Mouse (Mus musculus) midbrain, postnatal 0 days (tissue): ENCODE measurements at regions not wholly inside any gene's neighbourhood (a gene's known extent, or its start where the extent isn't known, plus 50 kb on each side); places are given as distances from the start of the nearest gene placed in this dataset.
A peak's percentile ranks its signal among the peaks of the same experiment; 100 is the strongest.

Experiments
- ATAC-seq: fragments of 200-750 bp; cut with Nextera tagmentation; 2 replicates; pipeline ENCODE4 v1.8.0; 2017; ENCODE audit warnings: moderate number of reproducible peaks, mild to moderate bottlenecking, moderate TSS enrichment, moderate library complexity; ENCODE audit not compliant: low FRiP score
- DNase-seq: peaks from one replicate; pipeline ENCODE4 v3.0.0-alpha.2; 2015; ENCODE audit warnings: low spot score
- H3K27ac ChIP-seq: fragments of 300-500 bp; sonication (generic); 2 replicates; pipeline ENCODE4 v1.5.1; 2014; ENCODE audit warnings: low read depth, mild to moderate bottlenecking, low read length, mixed read lengths
- H3K27me3 ChIP-seq: fragments of 300-500 bp; sonication (generic); 2 replicates; pipeline ENCODE4 v1.6.1; 2014; ENCODE audit warnings: low read length, control low read depth, mixed read lengths; ENCODE audit not compliant: insufficient read depth
- H3K36me3 ChIP-seq: fragments of 300-500 bp; sonication (generic); 2 replicates; pipeline ENCODE4 v1.6.1; 2014; ENCODE audit warnings: low read length, control low read depth, mixed read lengths; ENCODE audit not compliant: insufficient read depth
- H3K4me1 ChIP-seq: fragments of 300-500 bp; sonication (generic); 2 replicates; pipeline ENCODE4 v1.6.1; 2014; ENCODE audit warnings: mild to moderate bottlenecking, control low read depth, antibody characterized with exemption, low read length, mixed read lengths; ENCODE audit not compliant: insufficient read depth
- H3K4me2 ChIP-seq: fragments of 300-500 bp; sonication (generic); 2 replicates; pipeline ENCODE4 v1.6.1; 2014; ENCODE audit warnings: low read depth, mild to moderate bottlenecking, low read length, mixed read lengths; ENCODE audit not compliant: poor library complexity, severe bottlenecking
- H3K4me3 ChIP-seq: fragments of 300-500 bp; sonication (generic); 2 replicates; pipeline ENCODE4 v1.5.1; 2014; ENCODE audit warnings: low read depth, mild to moderate bottlenecking, low read length, moderate library complexity
- H3K9ac ChIP-seq: fragments of 300-500 bp; sonication (generic); replicated peaks from 2 replicates; pipeline ENCODE4 v1.6.1; 2014; ENCODE audit warnings: mild to moderate bottlenecking, low read length, moderate library complexity, mixed read lengths; ENCODE audit not compliant: poor library complexity, severe bottlenecking
- H3K9me3 ChIP-seq: fragments of 300-500 bp; sonication (generic); 2 replicates; pipeline ENCODE4 v1.6.1; 2016; ENCODE audit warnings: low read length, control low read depth
- CTCF ChIP-seq: IDR thresholded peaks from 2 replicates; pipeline ENCODE4 v1.5.1; 2016; ENCODE audit warnings: antibody characterized with exemption, mild to moderate bottlenecking
- WGBS: fragments of 180-500 bp; shearing (Covaris S2); extraction: QIAGEN DNeasy Blood & Tissue Kit; methylation state at CpG from one replicate; pipeline ENCODE4 v1.1.7; 2014; 5-methylcytosine and 5-hydroxymethylcytosine counted together

- peak; percentile 28; the same call in 1 of the 2 replicates for TF ChIP-seq CTCF
- no peak overlapping the region for H3K4me2 ChIP-seq
- DNase-seq, result no peak
- no peak overlapping the region for H3K27ac ChIP-seq
- H3K27me3 ChIP-seq, result no peaks in the 10 kb centered on the region
- H3K36me3 ChIP-seq, result no peaks in the 10 kb centered on the region
- H3K4me3 ChIP-seq, result no peak overlapping the region
- ATAC-seq, result no peak
- no peak overlapping the region for H3K9ac ChIP-seq
- H3K9me3 ChIP-seq, result no peaks in the 10 kb centered on the region
- peaks cover 4% of the 10 kb centered on the region; the same call in 1 of the 2 replicates for H3K4me1 ChIP-seq
- WGBS, result 84% methylated on average over 8 of the region's 8 CpGs
These were observed 59.4 kb upstream of the Unc5a start for GRCm38 (mm10) chr13:54889684-54890399.

GRCm38 (mm10) chr13:54892572-54892971, 56.6 kb upstream of the Unc5a start:
- no peak overlapping the region for H3K27ac ChIP-seq
- H3K4me1 ChIP-seq, result peaks cover 6% of the 10 kb centered on the region
- no peaks in the 10 kb centered on the region for H3K27me3 ChIP-seq
- no peak for ATAC-seq
- H3K36me3 ChIP-seq, result no peaks in the 10 kb centered on the region
- no peak overlapping the region for H3K4me3 ChIP-seq
- no peak for DNase-seq
- H3K4me2 ChIP-seq, result no peak overlapping the region
- no peak overlapping the region for H3K9ac ChIP-seq
- WGBS, result 7% methylated on average over 1 of the region's 1 CpGs
- H3K9me3 ChIP-seq, result no peaks in the 10 kb centered on the region
- TF ChIP-seq CTCF, result no peak

GRCm38 (mm10) chr13:54893651-54894050, 55.6 kb upstream of the Unc5a start:
- H3K9me3 ChIP-seq, result no peaks in the 10 kb centered on the region
- no peaks in the 10 kb centered on the region for H3K27me3 ChIP-seq
- H3K9ac ChIP-seq, result no peak overlapping the region
- H3K36me3 ChIP-seq, result no peaks in the 10 kb centered on the region
- H3K4me1 ChIP-seq, result peaks cover 5% of the 10 kb centered on the region; the same call in 1 of the 2 replicates
- WGBS, result 54% methylated on average over 7 of the region's 7 CpGs
- TF ChIP-seq CTCF, result no peak
- no peak overlapping the region for H3K27ac ChIP-seq
- DNase-seq, result no peak
- no peak for ATAC-seq
- H3K4me3 ChIP-seq, result no peak overlapping the region
- H3K4me2 ChIP-seq, result no peak overlapping the region

GRCm38 (mm10) chr13:54895981-54896380, 53.2 kb upstream of the Unc5a start:
- Histone ChIP-seq H3K4me2 (no peak overlapping the region), H3K36me3 (no peaks in the 10 kb centered on the region), H3K4me1 (peaks cover 5% of the 10 kb centered on the region; the same call in 1 of the 2 replicates), H3K9ac (no peak overlapping the region), H3K9me3 (no peaks in the 10 kb centered on the region), H3K27me3 (no peaks in the 10 kb centered on the region), H3K4me3 (no peak overlapping the region), H3K27ac (peak overlapping the region; percentile 12; the same call in 1 of the 2 replicates)
- no peak for TF ChIP-seq CTCF
- ATAC-seq (no peak), DNase-seq (peak; percentile 58)
- WGBS, result 38% methylated on average over 5 of the region's 5 CpGs
